Mouse (Mus musculus) c-Kit-negative CD71-positive TER-119-positive erythroid progenitor cells, embryonic 14.5 days (primary cell): ENCODE measurements around the gene Slc36a1.

Experiments
- DNase-seq: peaks from one replicate; pipeline ENCODE4 v3.0.0-alpha.2; 2013; ENCODE audit warnings: low read depth, low spot score

Slc36a1 gene

GRCm38 (mm10) chr11:55274756-55275155 lies 70.6 kb downstream of the Slc36a1 start:
- DNase-seq: no peak
